Mouse (Mus musculus): ENCODE measurements at regions not wholly inside any gene's neighbourhood (a gene's known extent, or its start where the extent isn't known, plus 50 kb on each side); places are given as distances from the start of the nearest gene placed in this dataset.

DNA sequence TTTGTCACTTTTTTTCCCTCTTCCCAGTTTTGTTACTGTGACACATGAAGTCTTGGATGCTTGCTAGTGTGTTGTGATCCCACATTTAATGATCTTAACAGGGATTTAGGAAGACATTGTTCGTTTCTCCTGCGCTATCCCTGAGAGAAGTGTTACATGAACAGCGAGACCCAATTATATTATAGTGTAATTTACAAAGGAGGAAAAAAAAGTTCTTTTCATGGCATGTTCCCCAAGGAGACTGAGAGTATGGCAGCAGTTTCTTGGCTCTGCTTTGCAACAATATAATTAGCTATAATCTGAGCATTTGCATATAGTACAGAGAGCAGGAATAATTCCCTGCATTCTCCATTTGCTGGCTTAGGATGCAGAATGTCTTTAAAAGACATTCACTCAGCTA is 168.6 kb downstream of the Insc start:
- no peak for DNase-seq

DNA sequence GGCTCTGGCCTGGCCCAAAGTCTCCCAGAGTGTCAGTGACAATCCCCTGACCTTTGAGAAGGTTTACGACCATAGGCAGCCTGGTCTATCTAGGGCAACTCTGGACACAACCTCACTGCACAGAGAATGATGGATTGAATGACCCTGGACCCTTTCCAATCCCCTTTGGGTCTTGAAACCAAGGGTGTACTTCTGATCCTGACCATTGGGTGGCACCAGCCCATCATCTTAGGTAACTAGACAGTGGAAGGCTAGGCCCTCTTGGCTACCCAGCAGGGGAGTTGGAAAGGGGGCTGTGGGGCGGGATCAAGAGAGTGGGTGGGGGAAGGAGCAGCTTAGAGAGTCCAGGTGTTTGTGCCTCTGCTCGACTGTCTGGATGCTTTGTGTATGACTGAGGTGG is 178.7 kb downstream of the Insc start:
- DNase-seq, result peak; percentile 80

DNA sequence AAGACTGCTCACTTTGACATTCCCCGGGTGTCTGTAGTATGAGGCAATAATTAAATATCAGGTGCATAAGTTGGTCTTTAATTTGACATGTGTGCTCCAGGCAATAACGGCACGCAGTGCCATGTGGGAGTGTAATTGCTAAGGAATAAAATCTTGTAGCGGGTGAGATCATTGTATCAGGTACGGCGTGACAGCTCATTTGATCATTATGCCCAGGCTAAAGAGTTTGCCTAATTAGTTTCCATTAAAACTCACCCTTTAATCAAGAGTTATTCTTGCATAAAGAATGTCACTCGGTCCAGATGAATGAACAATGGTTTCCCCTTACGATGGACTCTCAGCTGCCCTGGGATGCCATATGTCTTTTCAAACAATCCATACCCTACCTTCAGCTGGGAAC is 190.4 kb downstream of the Insc start:
- DNase-seq, result no peak

DNA sequence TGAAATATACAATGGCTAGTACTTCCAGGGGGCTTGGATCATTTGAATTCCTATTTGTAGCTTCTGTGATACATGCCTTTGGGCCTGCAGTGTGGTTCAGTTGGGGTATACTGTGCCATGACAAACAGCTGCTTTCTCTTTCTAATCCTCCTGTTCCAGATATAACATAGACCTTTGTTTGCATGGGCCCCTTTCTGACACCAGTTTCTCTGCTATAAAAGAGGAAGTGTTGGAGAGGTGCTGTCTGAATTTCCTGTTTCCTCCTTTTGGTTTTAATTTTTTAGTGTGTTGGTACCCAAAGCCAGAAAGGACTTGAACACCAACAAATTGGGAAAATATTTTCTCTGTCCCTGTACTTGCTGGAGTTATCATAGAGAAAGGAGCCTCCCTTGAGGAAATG is 207.3 kb downstream of the Insc start:
- no peak for DNase-seq

DNA sequence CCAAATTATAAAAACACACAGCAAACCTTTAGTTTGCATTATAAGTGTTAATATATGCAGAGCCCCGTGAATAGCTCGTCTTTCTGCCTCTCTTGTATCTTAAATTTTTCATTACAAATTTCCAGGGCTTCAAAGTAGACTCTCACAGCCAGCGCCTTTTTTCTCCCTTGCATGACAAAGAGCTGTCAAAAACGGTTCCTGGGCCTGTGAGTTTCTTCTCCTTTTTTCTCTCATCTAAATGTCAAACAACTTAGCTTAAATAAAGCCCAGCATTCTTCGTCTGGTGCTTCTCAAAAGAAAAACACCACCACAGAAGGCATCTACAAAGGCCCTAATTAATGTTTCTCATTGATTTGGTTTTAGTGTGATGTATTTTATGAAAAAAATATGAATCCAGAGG is 219.7 kb downstream of the Insc start:
- DNase-seq, result no peak

DNA sequence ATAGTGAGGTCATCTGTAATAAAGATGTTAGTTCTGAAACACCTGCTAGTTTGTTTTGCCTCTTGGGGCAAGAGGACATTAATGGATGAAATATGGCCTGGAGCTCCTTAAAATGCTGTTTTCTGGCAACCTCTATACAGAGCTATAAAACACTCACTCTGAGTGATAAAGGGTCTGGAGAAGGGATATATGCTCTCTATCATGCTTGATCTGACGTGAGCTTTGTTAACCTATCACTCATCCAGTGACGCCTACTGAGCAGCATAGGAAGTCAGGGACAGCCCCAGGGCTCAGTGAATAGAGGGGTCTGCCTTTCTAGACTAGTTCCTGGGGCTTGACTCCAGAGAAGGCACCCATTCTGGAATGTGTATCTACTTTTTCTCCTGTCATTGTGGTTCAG is 222.4 kb downstream of the Insc start:
- no peak for DNase-seq

DNA sequence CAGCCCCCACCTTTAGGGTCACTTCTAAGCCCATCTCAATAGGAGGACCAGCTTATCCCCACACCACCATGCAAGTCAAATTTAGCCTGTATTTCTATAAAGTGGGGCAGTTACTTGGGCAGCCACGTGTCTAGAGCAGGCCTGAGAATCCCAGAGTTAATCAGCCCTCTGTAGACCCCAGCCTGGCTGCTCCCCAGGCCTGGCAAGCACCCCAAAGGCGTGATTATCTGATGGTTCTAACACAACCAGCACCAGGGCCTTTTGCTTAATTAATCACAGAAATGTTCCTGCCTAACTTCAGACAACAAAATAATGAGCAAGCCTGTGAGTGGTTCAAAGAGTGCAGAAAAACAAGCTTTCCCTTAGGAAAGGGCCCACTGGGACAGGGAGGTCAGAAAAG is 243.0 kb downstream of the Insc start:
- no peak for DNase-seq

DNA sequence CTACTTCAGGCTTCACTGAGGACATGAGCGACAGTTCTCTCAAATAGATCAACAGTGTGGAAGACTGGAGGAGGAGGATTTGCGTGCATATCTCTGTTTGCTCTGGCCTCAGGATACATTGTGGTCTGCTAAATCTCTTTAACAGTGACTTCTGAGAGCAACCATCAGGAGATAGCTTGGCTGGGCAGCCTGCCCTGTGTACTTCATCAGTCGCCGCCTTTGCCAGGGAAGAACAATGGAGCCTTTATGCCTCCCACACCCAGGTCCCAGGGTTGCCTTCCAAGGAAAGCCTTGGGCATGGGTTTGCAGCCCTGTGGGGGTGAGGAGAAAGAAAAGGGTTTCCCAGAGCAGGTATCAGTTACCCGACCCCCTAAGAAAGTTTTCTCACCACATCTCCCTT is 247.8 kb downstream of the Insc start:
- no peak for DNase-seq

DNA sequence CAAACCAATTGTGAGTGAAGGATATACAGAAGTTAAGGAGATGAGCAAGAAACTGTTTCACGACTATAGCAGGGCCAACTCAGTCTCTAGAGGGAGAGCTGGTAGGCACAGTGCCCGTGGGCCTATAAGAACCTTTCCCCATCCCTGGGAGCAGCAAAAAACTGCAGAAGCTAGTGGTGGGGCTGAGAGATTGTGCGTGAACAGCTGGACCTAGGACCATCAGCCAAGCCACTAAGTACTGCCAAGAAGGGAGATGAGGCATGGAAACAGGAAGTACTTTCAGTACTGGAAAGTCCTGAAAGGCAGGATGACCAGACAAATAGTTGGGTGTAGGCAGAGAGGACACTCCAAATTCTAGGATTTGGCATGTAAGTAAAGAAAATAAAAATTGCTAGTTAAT is 248.9 kb downstream of the Insc start:
- no peak for DNase-seq

DNA sequence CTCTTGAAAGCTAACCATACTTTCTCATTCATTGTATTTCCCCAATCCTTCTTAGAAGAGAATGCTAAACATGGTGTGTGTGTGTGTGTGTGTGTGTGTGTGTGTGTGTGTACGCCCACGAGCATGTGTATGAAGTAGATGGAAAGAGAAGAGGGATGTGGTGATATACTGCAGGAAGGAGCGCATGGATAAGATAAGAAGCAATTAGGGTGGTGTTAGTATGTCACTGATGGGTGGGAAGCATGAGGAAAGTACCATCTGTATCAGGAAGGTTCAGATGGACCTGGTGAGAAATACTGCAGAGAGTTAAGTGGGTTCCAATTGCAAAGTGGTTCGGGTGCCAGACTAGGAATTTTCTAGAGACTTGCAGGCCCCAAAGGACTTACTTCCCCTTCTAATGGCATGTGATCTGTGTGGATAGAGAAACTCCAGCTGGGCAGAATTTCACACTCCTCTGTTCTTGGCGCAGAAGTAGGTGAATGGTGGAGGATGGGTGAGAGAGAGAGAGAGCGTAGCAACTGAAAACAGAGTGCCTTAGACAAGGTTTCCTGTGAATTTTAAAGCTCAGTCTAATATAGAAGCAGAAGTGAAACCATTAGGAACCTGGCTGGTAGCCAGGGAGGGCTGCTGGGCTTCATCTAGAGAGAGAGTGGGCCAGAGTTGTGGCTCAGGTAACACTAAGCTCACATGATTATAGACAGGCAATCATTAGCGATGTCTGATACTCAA is 257.5 kb downstream of the Insc start:
- no peak for DNase-seq

DNA sequence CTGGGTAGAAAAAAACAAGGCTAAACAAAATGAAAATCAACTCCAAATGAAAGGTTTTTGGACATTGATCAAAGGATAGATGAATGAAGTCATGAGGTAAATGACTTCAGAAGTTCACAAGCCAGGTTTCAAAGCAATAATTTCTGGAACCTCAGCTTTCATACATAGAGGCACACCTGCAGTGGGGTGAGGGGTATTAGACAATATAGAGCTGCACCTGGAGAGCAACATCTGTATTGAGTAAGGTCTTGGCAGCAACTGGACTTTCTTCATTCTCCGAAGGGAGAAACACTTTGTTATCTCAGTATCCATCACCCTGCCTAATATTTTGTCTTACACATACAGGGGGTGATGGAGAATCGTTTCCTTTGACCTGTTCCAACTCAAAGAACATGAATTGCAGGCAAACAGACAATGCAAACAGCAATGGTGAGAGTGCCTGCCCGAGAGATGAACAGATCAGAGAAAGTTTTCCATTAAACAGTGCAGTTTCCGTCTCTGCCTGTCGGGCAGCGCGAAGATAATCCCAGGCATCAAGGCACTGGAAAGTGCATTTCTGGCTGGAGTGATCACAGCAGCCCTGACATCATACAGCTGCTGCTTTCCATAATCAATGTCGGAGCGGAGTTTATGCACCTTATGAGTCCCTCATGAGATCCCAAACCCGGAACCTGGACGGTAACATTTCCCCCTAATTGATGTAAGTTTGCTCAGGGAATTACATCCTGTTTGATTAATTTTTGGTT is 270.9 kb downstream of the Insc start:
- DNase-seq, result no peak

DNA sequence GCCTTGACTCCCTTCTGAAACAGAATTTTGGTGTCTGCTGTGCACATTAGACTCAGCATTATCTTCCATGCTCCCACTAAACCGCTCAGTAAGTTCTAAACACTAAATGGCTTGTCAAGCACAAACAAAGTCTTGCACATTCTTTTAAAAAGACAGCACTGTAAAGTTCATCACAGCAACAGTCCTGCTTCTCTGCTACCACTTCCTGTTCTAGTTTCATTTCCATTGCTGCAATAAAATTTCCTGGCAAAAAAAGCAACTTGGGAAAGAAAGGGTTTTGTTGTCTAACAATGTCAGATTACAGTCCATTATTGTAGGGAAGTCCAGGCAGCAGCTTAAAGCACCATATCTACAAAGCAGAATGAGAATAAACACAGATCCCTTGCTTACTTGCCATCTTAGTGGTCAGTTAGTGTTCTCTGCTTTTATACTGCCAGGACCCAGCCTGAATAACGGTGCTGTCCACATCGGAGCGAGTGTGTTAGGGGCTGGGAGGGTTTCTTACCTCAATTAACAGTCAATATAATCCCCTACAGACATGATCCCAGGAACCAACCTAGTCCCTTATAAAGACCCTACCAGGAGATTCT is 276.0 kb downstream of the Insc start:
- no peak for DNase-seq

DNA sequence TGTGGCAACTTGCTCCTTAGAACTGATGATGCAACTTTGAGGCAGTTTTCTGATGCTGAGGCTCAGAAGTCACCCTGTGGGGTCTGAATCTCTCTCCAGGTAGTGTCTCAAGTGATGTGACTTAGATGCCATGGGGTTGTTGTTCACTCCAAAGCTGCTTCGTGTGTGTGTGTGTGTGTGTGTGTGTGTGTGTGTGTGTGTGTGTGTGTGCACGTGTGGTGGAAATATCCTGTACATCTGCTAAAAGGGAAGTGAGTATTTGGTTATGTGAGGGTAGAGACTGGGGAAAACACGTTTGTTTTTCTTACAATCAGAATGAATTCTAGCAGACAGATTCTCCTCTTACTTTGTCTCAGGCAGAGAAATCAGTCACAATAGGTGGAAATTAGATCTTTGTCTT is 276.5 kb downstream of the Insc start:
- DNase-seq, result no peak

DNA sequence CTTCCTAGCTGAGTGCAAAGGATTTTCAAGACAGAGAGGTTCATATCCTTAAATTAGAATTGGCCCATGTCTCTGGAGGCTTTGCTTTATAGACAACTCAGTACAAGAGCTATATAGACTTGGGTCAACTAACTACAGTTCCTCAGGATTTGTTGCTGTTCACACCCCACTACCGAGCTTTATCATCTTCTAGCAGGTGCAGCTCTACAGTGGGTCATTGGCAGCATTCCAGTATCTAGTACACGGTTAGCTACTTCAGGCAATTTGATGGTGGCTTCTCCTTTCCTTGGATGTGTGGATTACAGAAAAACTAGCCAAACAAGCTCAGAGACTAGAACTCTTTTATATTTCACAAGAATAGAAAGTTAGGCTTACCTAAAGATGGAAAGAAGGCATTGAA is 282.3 kb downstream of the Insc start:
- DNase-seq, result no peak

DNA sequence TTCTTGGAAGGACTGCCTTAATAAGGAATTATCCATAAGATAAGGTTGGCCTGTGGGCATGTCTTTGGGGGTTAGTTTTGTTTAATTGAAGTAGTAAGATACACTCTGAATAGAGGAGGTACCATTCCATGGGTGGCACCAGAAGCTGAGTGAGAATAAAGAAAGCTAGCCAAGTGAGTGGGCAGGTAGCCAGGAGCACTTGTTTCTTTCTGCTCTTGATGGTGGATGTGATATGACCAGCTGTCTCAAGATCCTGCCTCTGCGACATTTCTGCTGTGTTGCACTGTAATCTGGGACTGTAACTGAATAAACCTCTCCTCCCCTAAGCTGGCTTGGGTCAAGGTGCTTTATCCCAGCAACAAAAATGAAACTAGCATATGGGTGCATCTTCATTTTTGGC is 284.2 kb downstream of the Insc start:
- peak; percentile 7 for DNase-seq

DNA sequence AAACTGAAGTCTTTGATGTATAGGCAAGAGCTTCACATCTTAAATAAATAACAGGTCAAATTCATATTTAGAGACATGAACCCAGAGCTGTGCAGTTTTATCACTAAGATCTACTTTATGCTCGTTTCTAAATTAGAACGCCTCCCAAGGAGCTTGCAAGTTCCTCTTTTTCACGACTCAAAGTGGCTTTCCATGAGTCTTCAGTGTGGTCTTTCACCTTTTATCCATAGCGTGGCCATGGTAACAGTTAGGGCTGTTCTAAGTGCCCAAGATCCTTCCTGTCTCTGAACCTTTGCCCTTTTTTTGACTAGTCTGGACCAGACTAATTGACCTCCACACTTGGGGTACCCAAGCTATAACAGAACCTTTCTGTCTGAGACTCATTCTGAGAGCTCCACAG is 290.5 kb downstream of the Insc start:
- DNase-seq, result no peak

DNA sequence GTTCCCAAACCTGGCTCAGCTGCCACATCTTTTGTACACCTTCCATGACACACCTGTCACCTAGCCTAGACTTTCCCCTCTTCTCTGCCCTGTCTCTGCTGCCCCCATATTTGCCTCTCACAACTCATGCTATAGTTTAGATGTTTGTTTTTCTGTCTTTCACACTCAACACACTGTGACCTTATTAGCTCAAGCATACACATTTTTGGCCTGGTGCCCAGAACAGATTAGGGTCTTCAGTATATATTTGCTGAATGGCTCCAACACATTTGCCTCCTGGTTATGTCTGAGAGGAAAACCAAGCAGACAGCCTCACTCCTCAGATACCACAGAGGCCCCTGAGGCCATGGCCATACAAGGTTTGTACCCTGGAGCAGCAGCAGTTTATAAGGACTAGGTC is 312.0 kb downstream of the Insc start:
- DNase-seq, result no peak

DNA sequence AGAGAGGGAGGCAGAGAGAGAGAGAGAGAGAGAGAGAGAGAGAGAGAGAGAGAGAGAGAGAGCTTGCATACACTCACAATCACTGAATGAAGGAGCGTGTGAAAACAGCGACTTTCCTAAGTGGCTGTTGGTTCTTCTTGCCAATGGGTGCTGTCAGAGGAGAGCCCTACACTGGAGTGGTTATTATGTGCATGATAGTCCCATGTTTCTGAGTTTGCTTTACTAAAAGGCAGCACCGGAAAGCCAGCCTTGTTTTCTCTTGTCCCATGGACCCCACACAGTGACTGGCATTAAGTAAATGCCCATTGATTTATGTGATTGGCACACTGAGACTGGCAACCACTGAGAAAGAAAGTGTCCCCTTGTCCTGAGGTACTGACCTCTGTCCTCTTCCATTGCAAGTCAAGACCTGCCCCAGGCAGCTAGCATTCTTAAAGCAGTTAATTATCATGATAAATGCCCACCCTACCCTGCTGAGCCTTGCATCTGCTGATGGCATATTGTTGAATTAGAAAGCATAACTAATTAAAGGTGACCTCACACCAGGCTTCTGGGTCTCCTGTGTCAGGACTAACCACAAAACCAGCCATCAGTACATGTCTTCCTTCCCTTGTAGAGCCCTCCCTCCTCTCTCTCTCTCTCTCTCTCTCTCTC is 313.6 kb downstream of the Insc start:
- DNase-seq, result no peak

DNA sequence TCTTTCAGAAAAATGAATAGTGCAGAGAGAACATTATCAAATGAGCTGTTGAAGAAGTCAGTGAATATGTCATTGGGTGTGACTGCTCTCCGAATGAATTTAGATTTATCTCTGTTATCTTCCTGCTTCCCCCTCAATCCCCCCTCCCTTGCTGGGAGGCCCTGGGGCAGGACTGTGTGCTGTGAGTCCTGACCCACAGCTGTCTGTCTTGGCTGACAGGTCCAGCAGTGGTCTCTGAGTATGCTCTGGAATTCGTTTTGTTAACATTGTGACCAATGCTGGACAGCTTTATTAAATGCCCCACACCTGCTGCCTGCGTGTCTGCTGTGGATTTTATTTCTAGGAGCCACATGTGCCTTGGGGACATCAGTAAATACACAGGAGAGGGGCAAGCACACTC is 314.2 kb downstream of the Insc start:
- DNase-seq, result no peak

DNA sequence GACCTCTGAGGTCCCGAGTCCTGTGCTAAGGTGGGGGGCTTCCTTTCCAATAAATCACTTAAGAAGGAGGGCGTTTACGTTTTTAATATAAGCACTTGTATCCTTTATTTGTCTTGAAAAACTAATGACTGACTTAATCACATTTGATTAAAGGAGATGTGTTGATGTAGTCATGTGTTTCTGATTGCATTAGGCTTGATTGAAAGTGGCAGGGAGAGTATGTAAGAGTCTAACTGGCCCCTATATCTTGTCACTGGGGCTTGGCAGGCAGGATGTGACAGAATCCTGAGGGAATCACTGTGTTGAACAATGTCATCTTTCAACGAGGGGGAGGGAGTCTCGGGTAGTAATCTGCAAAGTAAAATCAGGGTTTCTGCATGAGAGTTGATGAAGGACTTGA is 316.7 kb downstream of the Insc start:
- DNase-seq, result no peak

DNA sequence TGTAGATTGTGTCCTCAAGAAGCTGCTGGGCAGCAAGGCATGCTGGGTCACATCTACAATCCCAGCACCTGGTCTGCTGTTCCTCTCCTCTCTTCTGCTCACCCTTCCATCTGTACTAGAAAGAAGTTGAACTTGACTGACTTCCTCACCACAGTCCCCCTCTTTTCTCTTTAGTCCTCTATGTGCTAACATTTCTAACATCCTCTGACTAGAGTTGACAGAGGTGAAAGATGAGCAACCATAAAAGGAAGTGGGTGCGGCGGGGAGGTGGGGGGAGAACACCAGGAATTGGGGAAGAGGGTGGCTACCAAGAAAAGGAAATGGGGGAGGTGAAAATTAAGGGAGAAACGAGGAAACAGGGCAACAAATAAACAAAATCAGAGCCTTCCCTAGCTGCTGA is 319.3 kb downstream of the Insc start:
- DNase-seq, result no peak

DNA sequence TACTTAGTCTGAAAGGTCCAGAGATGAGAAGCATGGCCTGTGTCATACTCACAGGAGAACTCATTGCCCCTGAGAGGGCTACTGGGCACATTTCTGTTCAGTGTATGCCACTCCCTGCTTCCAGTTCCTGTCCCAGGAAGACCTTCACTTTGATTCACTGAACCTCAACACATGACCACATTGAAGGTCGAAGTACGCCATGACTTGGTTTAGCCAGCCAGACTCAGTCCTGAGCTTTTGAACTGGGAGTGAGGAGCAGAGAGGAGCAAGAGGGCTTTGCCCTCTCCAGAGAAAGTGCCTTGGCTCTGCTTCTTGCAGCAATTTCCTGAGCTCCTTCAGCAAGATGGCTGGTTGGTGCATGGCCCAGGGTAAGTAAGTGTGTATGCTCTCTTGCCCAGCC is 324.1 kb downstream of the Insc start:
- DNase-seq, result no peak

DNA sequence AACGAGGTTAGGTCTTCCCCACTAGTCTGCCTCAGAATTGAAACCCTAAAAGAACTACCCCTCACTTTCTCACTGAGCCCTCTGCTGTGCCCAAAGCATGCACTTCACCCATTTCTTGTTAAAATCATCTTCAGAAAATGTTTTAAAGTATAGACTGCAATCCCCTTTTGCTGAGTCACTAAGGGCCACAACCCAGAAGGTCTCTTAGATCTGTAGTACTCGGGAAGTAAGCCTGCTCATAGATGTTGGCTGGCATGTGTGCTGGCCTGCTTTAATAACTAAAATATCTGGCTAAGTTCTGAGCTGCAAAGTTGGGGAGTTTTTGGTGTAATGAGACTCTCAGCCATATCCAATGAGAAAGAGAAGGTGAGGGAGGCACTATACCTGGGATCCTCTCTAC is 329.9 kb downstream of the Insc start:
- DNase-seq, result no peak

All from adrenal gland, postnatal 10 days (tissue).